Mouse (Mus musculus): ENCODE results near the gene Dnaja2. TPM values are rescaled to one million over a fixed set of nuclear protein-coding genes. Genes with fewer than 3 reads are reported as not detected.

Gene Dnaja2
- polyA plus RNA-seq, 1 experiment, result 221 TPM

DNA sequence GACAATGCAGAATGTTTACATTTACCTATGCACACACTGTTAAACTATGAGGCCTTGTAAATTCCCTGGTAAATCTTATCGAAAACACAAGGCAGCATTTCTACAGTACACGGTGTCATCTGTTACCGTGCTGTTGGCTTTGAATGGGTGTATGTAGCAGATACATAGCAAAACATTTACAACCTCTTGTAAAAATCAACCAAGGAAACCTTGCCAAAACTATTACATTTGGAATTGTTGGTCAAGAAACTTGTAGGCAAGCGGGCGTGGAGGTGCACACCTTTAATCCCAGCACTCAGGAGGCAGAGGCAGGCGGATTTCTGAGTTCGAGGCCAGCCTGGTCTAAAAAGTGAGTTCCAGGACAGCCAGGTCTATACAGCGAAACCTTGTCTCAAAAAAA lies 8.2 kb upstream of the Dnaja2 start:
- H3K27me3 ChIP-seq (ENCODE audit: control insufficient read depth, insufficient read depth, low read length, poor library complexity, severe bottlenecking), result no peaks in the 10 kb centered on the region
- no peak overlapping the region for H3K27ac ChIP-seq (ENCODE audit: insufficient read depth, low read length)
- H3K9me3 ChIP-seq (replicated peaks; ENCODE audit: control insufficient read depth, insufficient read depth, low read length, poor library complexity, severe bottlenecking), result no peaks in the 10 kb centered on the region; the same call in 1 of the 2 replicates
- no peak overlapping the region for H3K9ac ChIP-seq (ENCODE audit: low read depth, poor library complexity, severe bottlenecking)
- TF ChIP-seq EP300 (IDR thresholded peaks at IDR 0.05; ENCODE audit: insufficient read depth, low read depth, low read length) (no peak), POLR2A (IDR thresholded peaks at IDR 0.05; ENCODE audit: insufficient read depth, low read length) (no peak), CTCF (IDR thresholded peaks at IDR 0.05; ENCODE audit: low read depth, low read length) (no peak)
- H3K36me3 ChIP-seq (ENCODE audit: control insufficient read depth, insufficient read depth, low read length, poor library complexity, severe bottlenecking), result no peaks in the 10 kb centered on the region
- no peak overlapping the region for H3K4me3 ChIP-seq (ENCODE audit: low read depth, low read length)
- no peaks in the 10 kb centered on the region for H3K4me1 ChIP-seq (ENCODE audit: control insufficient read depth, insufficient read depth, low read length)

DNA sequence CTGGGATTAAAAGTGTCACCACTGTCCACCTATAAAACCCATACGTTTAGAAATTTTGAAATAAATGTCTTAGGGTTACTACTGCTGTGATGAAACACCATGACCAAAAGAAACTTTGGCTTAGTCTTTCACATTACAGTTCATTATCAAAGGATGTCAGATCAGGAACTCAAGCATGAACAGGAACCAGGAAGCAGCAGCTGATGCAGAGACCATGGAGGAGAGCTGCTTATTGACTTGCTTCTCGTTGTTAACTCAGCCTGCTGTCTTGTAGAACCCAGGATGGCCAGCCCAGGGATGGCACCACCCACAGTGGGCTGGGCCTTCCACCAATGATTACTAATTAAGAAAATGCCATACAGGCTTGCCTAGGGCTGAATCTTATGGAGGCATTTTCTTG lies 4.8 kb upstream of the Dnaja2 start:
- no peaks in the 10 kb centered on the region for H3K4me1 ChIP-seq (ENCODE audit: control insufficient read depth, insufficient read depth, low read length)

DNA sequence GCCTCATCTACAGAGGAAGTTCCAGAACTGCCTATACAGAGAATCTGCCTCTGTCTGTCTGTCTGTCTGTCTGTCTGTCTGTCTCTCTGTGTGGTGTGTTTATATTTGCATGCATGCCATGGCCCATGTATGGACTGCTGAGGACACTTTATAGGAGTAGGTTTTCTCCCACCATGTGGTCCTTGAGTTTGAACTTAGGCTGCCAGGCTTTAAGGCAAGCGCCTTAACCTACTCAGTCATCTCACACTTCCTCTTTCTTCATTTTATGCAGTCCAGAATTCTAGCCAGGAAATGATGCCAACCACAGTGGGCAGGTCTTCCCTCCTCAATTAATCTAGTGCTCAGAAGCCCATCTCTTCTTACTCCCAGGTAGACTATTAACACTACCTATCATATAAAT lies 4.1 kb upstream of the Dnaja2 start:
- no peaks in the 10 kb centered on the region; the same call in 1 of the 2 replicates for H3K9me3 ChIP-seq (replicated peaks; ENCODE audit: control insufficient read depth, insufficient read depth, low read length, poor library complexity, severe bottlenecking)
- H3K4me3 ChIP-seq (ENCODE audit: low read depth, low read length), result no peak overlapping the region
- H3K9ac ChIP-seq (ENCODE audit: low read depth, poor library complexity, severe bottlenecking), result no peak overlapping the region
- no peaks in the 10 kb centered on the region; the same call in 1 of the 2 replicates for H3K27me3 ChIP-seq (ENCODE audit: control insufficient read depth, insufficient read depth, low read length, poor library complexity, severe bottlenecking)
- H3K4me1 ChIP-seq (ENCODE audit: control insufficient read depth, insufficient read depth, low read length), result no peaks in the 10 kb centered on the region
- H3K27ac ChIP-seq (ENCODE audit: insufficient read depth, low read length), result no peak overlapping the region
- TF ChIP-seq CTCF (IDR thresholded peaks at IDR 0.05; ENCODE audit: low read depth, low read length) (no peak), POLR2A (IDR thresholded peaks at IDR 0.05; ENCODE audit: insufficient read depth, low read length) (no peak), EP300 (IDR thresholded peaks at IDR 0.05; ENCODE audit: insufficient read depth, low read depth, low read length) (no peak)
- no peaks in the 10 kb centered on the region for H3K36me3 ChIP-seq (ENCODE audit: control insufficient read depth, insufficient read depth, low read length, poor library complexity, severe bottlenecking)

More for the DNA sequence above, 4.8 kb upstream of the Dnaja2 start:
- Histone ChIP-seq H3K27ac (ENCODE audit: insufficient read depth, low read length) (no peak overlapping the region), H3K9ac (ENCODE audit: low read depth, poor library complexity, severe bottlenecking) (no peak overlapping the region), H3K36me3 (ENCODE audit: control insufficient read depth, insufficient read depth, low read length, poor library complexity, severe bottlenecking) (no peaks in the 10 kb centered on the region), H3K27me3 (ENCODE audit: control insufficient read depth, insufficient read depth, low read length, poor library complexity, severe bottlenecking) (no peaks in the 10 kb centered on the region; the same call in 1 of the 2 replicates), H3K4me3 (ENCODE audit: low read depth, low read length) (no peak overlapping the region), H3K9me3 (replicated peaks; ENCODE audit: control insufficient read depth, insufficient read depth, low read length, poor library complexity, severe bottlenecking) (no peaks in the 10 kb centered on the region; the same call in 1 of the 2 replicates)
- no peak for TF ChIP-seq CTCF (IDR thresholded peaks at IDR 0.05; ENCODE audit: low read depth, low read length)
- TF ChIP-seq POLR2A (IDR thresholded peaks at IDR 0.05; ENCODE audit: insufficient read depth, low read length), result no peak
- TF ChIP-seq EP300 (IDR thresholded peaks at IDR 0.05; ENCODE audit: insufficient read depth, low read depth, low read length), result no peak

DNA sequence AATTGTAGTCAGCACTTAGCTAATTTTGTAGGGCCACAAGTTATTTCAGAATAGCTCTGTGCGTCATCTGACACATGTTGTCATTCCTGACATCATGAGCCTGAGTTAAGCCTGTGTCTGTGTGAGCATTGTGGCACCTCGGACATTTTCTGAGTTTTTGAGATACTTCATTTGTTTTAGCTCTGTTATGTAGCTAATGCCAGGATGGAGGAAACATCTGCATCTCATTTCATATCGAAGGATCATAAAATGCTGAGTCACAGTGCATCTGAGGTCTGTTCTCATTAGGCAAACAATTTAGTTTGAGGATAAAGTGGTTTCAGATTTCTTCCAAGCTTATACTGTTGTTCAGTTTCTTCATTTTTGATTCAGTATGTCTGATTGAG lies 2.5 kb upstream of the Dnaja2 start:
- TF ChIP-seq POLR2A (IDR thresholded peaks at IDR 0.05; ENCODE audit: insufficient read depth, low read length) (no peak), CTCF (IDR thresholded peaks at IDR 0.05; ENCODE audit: low read depth, low read length) (no peak), EP300 (IDR thresholded peaks at IDR 0.05; ENCODE audit: insufficient read depth, low read depth, low read length) (no peak)
- Histone ChIP-seq H3K4me3 (ENCODE audit: low read depth, low read length) (no peak overlapping the region), H3K27me3 (ENCODE audit: control insufficient read depth, insufficient read depth, low read length, poor library complexity, severe bottlenecking) (no peaks in the 10 kb centered on the region; the same call in 1 of the 2 replicates)

GRCm38 (mm10) chr8:85556986-85557600 lies 1.9 kb upstream of the Dnaja2 start:
- no peak overlapping the region for H3K9ac ChIP-seq (ENCODE audit: low read depth, poor library complexity, severe bottlenecking)
- peaks cover 6% of the 10 kb centered on the region for H3K9me3 ChIP-seq (replicated peaks; ENCODE audit: control insufficient read depth, insufficient read depth, low read length, poor library complexity, severe bottlenecking)
- H3K27ac ChIP-seq (ENCODE audit: insufficient read depth, low read length), result no peak overlapping the region
- peaks cover 15% of the 10 kb centered on the region for H3K36me3 ChIP-seq (ENCODE audit: control insufficient read depth, insufficient read depth, low read length, poor library complexity, severe bottlenecking)
- TF ChIP-seq CTCF (IDR thresholded peaks at IDR 0.05; ENCODE audit: low read depth, low read length) (no peak), EP300 (IDR thresholded peaks at IDR 0.05; ENCODE audit: insufficient read depth, low read depth, low read length) (no peak), POLR2A (IDR thresholded peaks at IDR 0.05; ENCODE audit: insufficient read depth, low read length) (no peak)
- H3K4me3 ChIP-seq (ENCODE audit: low read depth, low read length), result no peak overlapping the region
- H3K27me3 ChIP-seq (ENCODE audit: control insufficient read depth, insufficient read depth, low read length, poor library complexity, severe bottlenecking), result no peaks in the 10 kb centered on the region; the same call in 1 of the 2 replicates
- H3K4me1 ChIP-seq (ENCODE audit: control insufficient read depth, insufficient read depth, low read length), result no peaks in the 10 kb centered on the region

More for the DNA sequence above, 2.5 kb upstream of the Dnaja2 start:
- Histone ChIP-seq H3K9me3 (replicated peaks; ENCODE audit: control insufficient read depth, insufficient read depth, low read length, poor library complexity, severe bottlenecking) (peaks cover 6% of the 10 kb centered on the region), H3K27ac (ENCODE audit: insufficient read depth, low read length) (no peak overlapping the region), H3K4me1 (ENCODE audit: control insufficient read depth, insufficient read depth, low read length) (no peaks in the 10 kb centered on the region), H3K36me3 (ENCODE audit: control insufficient read depth, insufficient read depth, low read length, poor library complexity, severe bottlenecking) (peaks cover 10% of the 10 kb centered on the region), H3K9ac (ENCODE audit: low read depth, poor library complexity, severe bottlenecking) (no peak overlapping the region)

- Histone ChIP-seq H3K27ac (ENCODE audit: insufficient read depth, low read length) (peak overlapping the region; percentile 79), H3K9ac (ENCODE audit: low read depth, poor library complexity, severe bottlenecking) (peak overlapping the region; percentile 95), H3K4me3 (ENCODE audit: low read depth, low read length) (peak overlapping the region; percentile 84), H3K4me1 (ENCODE audit: control insufficient read depth, insufficient read depth, low read length) (no peaks in the 10 kb centered on the region), H3K36me3 (ENCODE audit: control insufficient read depth, insufficient read depth, low read length, poor library complexity, severe bottlenecking) (peaks cover 39% of the 10 kb centered on the region), H3K9me3 (replicated peaks; ENCODE audit: control insufficient read depth, insufficient read depth, low read length, poor library complexity, severe bottlenecking) (peaks cover 6% of the 10 kb centered on the region), H3K27me3 (ENCODE audit: control insufficient read depth, insufficient read depth, low read length, poor library complexity, severe bottlenecking) (no peaks in the 10 kb centered on the region; the same call in 1 of the 2 replicates)
- no peak for TF ChIP-seq CTCF (IDR thresholded peaks at IDR 0.05; ENCODE audit: low read depth, low read length)
- TF ChIP-seq POLR2A (IDR thresholded peaks at IDR 0.05; ENCODE audit: insufficient read depth, low read length), result no peak
- TF ChIP-seq EP300 (IDR thresholded peaks at IDR 0.05; ENCODE audit: insufficient read depth, low read depth, low read length), result no peak
These were observed 558 bp downstream of the Dnaja2 start for GRCm38 (mm10) chr8:85554391-85555180.
